Mouse (Mus musculus) CH12.LX (cell line): ENCODE results near the gene Ercc6l2. TPM values are rescaled to one million over a fixed set of nuclear protein-coding genes. Genes with fewer than 3 reads are reported as not detected.

Source experiments
- DNase-seq: peaks from one replicate; pipeline ENCODE4 v3.0.0-alpha.2; 2013; ENCODE audit errors: extremely low read depth
- H3K27ac ChIP-seq: 2 replicates; pipeline ENCODE4 v1.5.1; 2012; ENCODE audit warnings: low read depth, mild to moderate bottlenecking, control low read depth, moderate library complexity; ENCODE audit not compliant: insufficient read depth
- H3K27me3 ChIP-seq: replicated peaks from 2 replicates; pipeline ENCODE3; 2012; ENCODE audit warnings: inconsistent platforms
- H3K36me3 ChIP-seq, 2 experiments: replicated peaks in 1 of 2; 2 replicates each; pipeline versions ENCODE3 to v1.6.1; 2012; ENCODE audit warnings: inconsistent platforms in 1 of 2, low read length in 1 of 2, mild to moderate bottlenecking in 1 of 2, mixed read lengths in 1 of 2, moderate library complexity in 1 of 2; ENCODE audit not compliant: control insufficient read depth in 1 of 2, insufficient read depth in 1 of 2
- H3K4me1 ChIP-seq, 2 experiments: 2 replicates each; pipeline ENCODE4 v1.6.1; 2012; ENCODE audit warnings: inconsistent platforms in 1 of 2, moderate library complexity in 1 of 2; ENCODE audit not compliant: insufficient read depth in 2 of 2, control insufficient read depth in 1 of 2
- H3K4me2 ChIP-seq: 2 replicates; pipeline ENCODE4 v1.6.1; 2012; ENCODE audit warnings: low read depth, mild to moderate bottlenecking, control low read depth; ENCODE audit not compliant: poor library complexity, insufficient read depth, severe bottlenecking
- H3K4me3 ChIP-seq, 3 experiments: fragments of 150-350 bp in 1 of 3; sonication (generic) in 1 of 3; replicated peaks in 1 of 3; 2 replicates each; pipeline versions ENCODE3 to v1.5.1; 2011 to 2012; ENCODE audit warnings: low read depth in 2 of 3, low read length in 2 of 3, mild to moderate bottlenecking in 2 of 3, moderate library complexity in 2 of 3, control low read depth in 1 of 3, improper control_type of control experiment in 1 of 3, inconsistent platforms in 1 of 3, mixed read lengths in 1 of 3; ENCODE audit not compliant: poor library complexity in 1 of 3
- H3K79me2 ChIP-seq: replicated peaks from 2 replicates; pipeline ENCODE4 v1.6.1; 2012; ENCODE audit warnings: mild to moderate bottlenecking, moderate library complexity; ENCODE audit not compliant: control insufficient read depth, poor library complexity, insufficient read depth, severe bottlenecking; ENCODE audit errors: extremely low read depth
- H3K9ac ChIP-seq: 2 replicates; pipeline ENCODE4 v1.6.1; 2012; ENCODE audit warnings: low read depth, mild to moderate bottlenecking, control low read depth, moderate library complexity; ENCODE audit not compliant: insufficient read depth
- H3K9me3 ChIP-seq: replicated peaks from 2 replicates; pipeline ENCODE3; 2012; ENCODE audit warnings: low read length, inconsistent platforms, mixed read lengths
- BHLHE40 ChIP-seq: IDR thresholded peaks from 2 replicates; pipeline ENCODE4 v1.6.1; 2011; ENCODE audit warnings: mild to moderate bottlenecking, low read depth, low read length, improper control_type of control experiment
- CHD1 ChIP-seq: IDR thresholded peaks from 2 replicates; pipeline ENCODE4 v1.6.1; 2012; ENCODE audit warnings: low read depth, low read length, improper control_type of control experiment, inconsistent platforms
- CHD2 ChIP-seq: IDR thresholded peaks from 2 replicates; pipeline ENCODE4 v1.6.1; 2011; ENCODE audit warnings: low read length, improper control_type of control experiment
- E2F4 ChIP-seq: IDR thresholded peaks from 2 replicates; pipeline ENCODE4 v1.6.1; 2011; ENCODE audit warnings: low read depth, low read length, improper control_type of control experiment; ENCODE audit not compliant: insufficient replicate concordance
- ELF1 ChIP-seq: IDR thresholded peaks from 2 replicates; pipeline ENCODE4 v1.6.1; 2014; ENCODE audit warnings: low read depth, mild to moderate bottlenecking, inconsistent platforms, low read length, improper control_type of control experiment
- EP300 ChIP-seq: IDR thresholded peaks from 2 replicates; pipeline ENCODE4 v1.6.1; 2011; ENCODE audit warnings: low read length, improper control_type of control experiment
- ETS1 ChIP-seq: conservative IDR thresholded peaks from 2 replicates; pipeline ENCODE4 v1.6.1; 2012; ENCODE audit warnings: low read depth, mild to moderate bottlenecking, inconsistent platforms, low read length, improper control_type of control experiment, moderate library complexity
- GABPA ChIP-seq: IDR thresholded peaks from 2 replicates; pipeline ENCODE4 v1.6.1; 2012; ENCODE audit warnings: low read depth, low read length, improper control_type of control experiment, inconsistent platforms; ENCODE audit not compliant: insufficient replicate concordance
- HCFC1 ChIP-seq: IDR thresholded peaks from 2 replicates; pipeline ENCODE4 v1.6.1; 2012; ENCODE audit warnings: low read depth, mild to moderate bottlenecking, inconsistent platforms, low read length, improper control_type of control experiment
- IRF4 ChIP-seq: IDR thresholded peaks from 2 replicates; pipeline ENCODE4 v1.6.1; 2014; ENCODE audit warnings: low read depth, mild to moderate bottlenecking, inconsistent platforms, low read length, improper control_type of control experiment
- JUN ChIP-seq: IDR thresholded peaks from 2 replicates; pipeline ENCODE4 v1.6.1; 2011; ENCODE audit warnings: low read depth, mild to moderate bottlenecking, low read length, improper control_type of control experiment, moderate library complexity; ENCODE audit not compliant: insufficient read depth
- JUND ChIP-seq: conservative IDR thresholded peaks from 2 replicates; pipeline ENCODE4 v1.6.1; 2011; ENCODE audit warnings: low read depth, low read length, improper control_type of control experiment
- KAT2A ChIP-seq: IDR thresholded peaks from 2 replicates; pipeline ENCODE4 v1.6.1; 2012; ENCODE audit warnings: low read length, improper control_type of control experiment, inconsistent platforms; ENCODE audit not compliant: insufficient replicate concordance
- MAFK ChIP-seq: IDR thresholded peaks from 2 replicates; pipeline ENCODE4 v1.6.1; 2011; ENCODE audit warnings: low read length, improper control_type of control experiment; ENCODE audit not compliant: insufficient replicate concordance
- MAX ChIP-seq: IDR thresholded peaks from 2 replicates; pipeline ENCODE4 v1.6.1; 2011; ENCODE audit warnings: low read length, improper control_type of control experiment
- MAZ ChIP-seq: IDR thresholded peaks from 2 replicates; pipeline ENCODE4 v1.6.1; 2012; ENCODE audit warnings: low read depth, mild to moderate bottlenecking, inconsistent platforms, low read length, improper control_type of control experiment, moderate library complexity
- MEF2A ChIP-seq: IDR thresholded peaks from 2 replicates; pipeline ENCODE4 v1.6.1; 2014; ENCODE audit warnings: low read depth, mild to moderate bottlenecking, inconsistent platforms, low read length, improper control_type of control experiment, borderline replicate concordance
- MXI1 ChIP-seq: IDR thresholded peaks from 2 replicates; pipeline ENCODE4 v1.6.1; 2011; ENCODE audit warnings: mild to moderate bottlenecking, low read depth, low read length, improper control_type of control experiment
- MYC ChIP-seq: IDR thresholded peaks from 2 replicates; pipeline ENCODE4 v1.6.1; 2011; ENCODE audit warnings: low read depth, mild to moderate bottlenecking, improper control_type of control experiment, low read length
- NELFE ChIP-seq: IDR thresholded peaks from 2 replicates; pipeline ENCODE4 v1.6.1; 2011; ENCODE audit warnings: low read depth, low read length, improper control_type of control experiment
- NRF1 ChIP-seq: IDR thresholded peaks from 2 replicates; pipeline ENCODE4 v1.6.1; 2014; ENCODE audit warnings: low read depth, mild to moderate bottlenecking, inconsistent platforms, low read length, improper control_type of control experiment, moderate library complexity
- PAX5 ChIP-seq: IDR thresholded peaks from 2 replicates; pipeline ENCODE4 v1.6.1; 2012; ENCODE audit warnings: low read length, inconsistent platforms, mixed read lengths
- POLR2A ChIP-seq: IDR thresholded peaks from 2 replicates; pipeline ENCODE4 v1.6.1; 2011; ENCODE audit warnings: low read depth, mild to moderate bottlenecking, improper control_type of control experiment, low read length
- POLR2AphosphoS2 ChIP-seq: IDR thresholded peaks from 2 replicates; pipeline ENCODE4 v1.6.1; 2011; ENCODE audit warnings: low read depth, low read length, improper control_type of control experiment
- RAD21 ChIP-seq: IDR thresholded peaks from 2 replicates; pipeline ENCODE4 v1.6.1; 2011; ENCODE audit warnings: low read depth, mild to moderate bottlenecking, low read length, improper control_type of control experiment, moderate library complexity
- RCOR1 ChIP-seq: conservative IDR thresholded peaks from 2 replicates; pipeline ENCODE4 v1.6.1; 2012; ENCODE audit warnings: low read depth, mild to moderate bottlenecking, inconsistent platforms, low read length, improper control_type of control experiment
- SIN3A ChIP-seq: IDR thresholded peaks from 2 replicates; pipeline ENCODE4 v1.6.1; 2012; ENCODE audit warnings: low read length, improper control_type of control experiment, inconsistent platforms
- SMC3 ChIP-seq: IDR thresholded peaks from 2 replicates; pipeline ENCODE4 v1.6.1; 2011; ENCODE audit warnings: low read depth, low read length, improper control_type of control experiment
- TBP ChIP-seq: conservative IDR thresholded peaks from 2 replicates; pipeline ENCODE4 v1.6.1; 2011; ENCODE audit warnings: low read depth, low read length, improper control_type of control experiment
- TCF12 ChIP-seq: IDR thresholded peaks from 2 replicates; pipeline ENCODE4 v1.6.1; 2014; ENCODE audit warnings: low read depth, mild to moderate bottlenecking, inconsistent platforms, low read length, improper control_type of control experiment
- UBTF ChIP-seq: IDR thresholded peaks from 2 replicates; pipeline ENCODE4 v1.6.1; 2012; ENCODE audit warnings: low read depth, mild to moderate bottlenecking, inconsistent platforms, low read length, improper control_type of control experiment, moderate library complexity
- USF1 ChIP-seq: IDR thresholded peaks from 2 replicates; pipeline ENCODE4 v1.6.1; 2014; ENCODE audit warnings: low read depth, mild to moderate bottlenecking, inconsistent platforms, low read length, improper control_type of control experiment
- USF2 ChIP-seq: conservative IDR thresholded peaks from 2 replicates; pipeline ENCODE4 v1.6.1; 2011; ENCODE audit warnings: low read depth, low read length, improper control_type of control experiment
- ZC3H11A ChIP-seq: IDR thresholded peaks from 2 replicates; pipeline ENCODE4 v1.6.1; 2012; ENCODE audit warnings: low read depth, mild to moderate bottlenecking, inconsistent platforms, low read length, improper control_type of control experiment
- ZKSCAN1 ChIP-seq: IDR thresholded peaks from 2 replicates; pipeline ENCODE4 v1.6.1; 2012; ENCODE audit warnings: low read depth, inconsistent platforms, low read length, improper control_type of control experiment, borderline replicate concordance
- ZMIZ1 ChIP-seq: IDR thresholded peaks from 2 replicates; pipeline ENCODE4 v1.6.1; 2012; ENCODE audit warnings: low read depth, mild to moderate bottlenecking, inconsistent platforms, low read length, improper control_type of control experiment
- ZNF384 ChIP-seq: IDR thresholded peaks from 2 replicates; pipeline ENCODE4 v1.6.1; 2012; ENCODE audit warnings: low read depth, low read length, improper control_type of control experiment, inconsistent platforms
- dilution Hi-C: fragments of 300-500 bp; cut with MboI; formaldehyde crosslinking; loops from 2 replicates; pipeline ENCODE4 v1.14.3; 2020; ENCODE audit warnings: low sequenced_read_pairs; ENCODE audit not compliant: extremely low pct_unique_long_range_greater_than_20kb, extremely low pct_ligation_motif_present
- in situ Hi-C: fragments of 300-500 bp; cut with MboI; formaldehyde crosslinking; loops from 3 replicates; pipeline ENCODE4 v1.14.3; 2019; ENCODE audit warnings: low sequenced_read_pairs, low pct_ligation_motif_present, low pct_unique_long_range_greater_than_20kb, mixed read lengths
- polyA plus RNA-seq: library from polyadenylated mRNA; unstranded; fragments of >175 nt; gene quantifications from 2 replicates; pipeline ENCODE4 v1.2.1, GENCODE M21; 2012; ENCODE audit warnings: low read depth; ENCODE audit not compliant: insufficient read length
- total RNA-seq, 2 experiments: library from RNA; depleted of rRNA; stranded (reverse); fragments of 300-350 nt in 1 of 2; fragments of >200 nt in 1 of 2; gene quantifications; 2 replicates each; pipeline ENCODE4 v1.2.3; 2012 to 2014

The Ercc6l2 gene
- total and polyA plus RNA-seq, 3 experiments = 44.3 to 97.0 (median 62.5) TPM

- dilution Hi-C loops = no loop called here
- H3K4me1 ChIP-seq = peaks cover 6 to 36% of the 10 kb centered on the region in 2 experiments; a peak in 3 of 4 replicates
- H3K27me3 ChIP-seq = no peaks in the 10 kb centered on the region
- peaks cover 16% of the 10 kb centered on the region for H3K79me2 ChIP-seq
- peak overlapping the region; percentile 99 for H3K27ac ChIP-seq
- peak; percentile 87 for DNase-seq
- no peaks in the 10 kb centered on the region for H3K9me3 ChIP-seq
- peak overlapping the region; percentile 62 to 80 (median 62) for H3K4me3 ChIP-seq
- H3K36me3 ChIP-seq = peaks cover 0 to 2% of the 10 kb centered on the region in 2 experiments
- peak overlapping the region; percentile 98 for H3K4me2 ChIP-seq
- peak overlapping the region; percentile 98 for H3K9ac ChIP-seq
- in situ Hi-C loops = loop anchor here (10.0 kb wide), 1 partner anchor 89 kb away; no protein-coding TSS in a partner anchor
- TF ChIP-seq ZKSCAN1 (no peak), POLR2AphosphoS2 (no peak), UBTF (no peak), POLR2A (peak; percentile 43; the same call in 1 of the 2 replicates), MYC (peak; percentile 68), TBP (peak; percentile 82), MAFK (peak; percentile 83), NRF1 (0 out of 2 replicates have a peak, but pooled peaks have one; percentile 4), JUND (peak; percentile 100), NELFE (peak; percentile 57; the same call in 1 of the 2 replicates), RCOR1 (peak; percentile 99), BHLHE40 (peak; percentile 92), ZNF384 (no peak), MXI1 (peak; percentile 80), ELF1 (no peak), MAX (peak; percentile 60), SIN3A (peak; percentile 89), MEF2A (peak; percentile 98), ETS1 (peak; percentile 98), ZC3H11A (no peak), CHD2 (peak; percentile 91), USF2 (no peak), ZMIZ1 (0 out of 2 replicates have a peak, but pooled peaks have one; percentile 58), IRF4 (peak; percentile 100), RAD21 (peak; percentile 11), E2F4 (no peak), HCFC1 (no peak), TCF12 (peak; percentile 97), EP300 (peak; percentile 100), GABPA (no peak), KAT2A (0 out of 2 replicates have a peak, but pooled peaks have one; percentile 44), CHD1 (peak; percentile 29), USF1 (no peak), SMC3 (no peak), JUN (peak; percentile 99), PAX5 (no peak), MAZ (peak; percentile 72; the same call in 1 of the 2 replicates)
These were observed 21.4 kb upstream of the Ercc6l2 start for GRCm38 (mm10) chr13:63793345-63794308.
